Mouse (Mus musculus) embryo, embryonic 9.5 days (tissue): Measurements from ENCODE around the gene Syncrip.
"Not testable (repeated sequence)": the region's sequence is repeated elsewhere in the genome, so short reads cannot be mapped to it uniquely, and the experiment has no call there.

Experiments used
- DNase-seq: peaks from one replicate; pipeline ENCODE4 v3.0.0-alpha.2; 2017; ENCODE audit errors: extremely low spot score

The Syncrip gene

GRCm38 (mm10) chr9:88482829-88483396, 539 bp upstream of the Syncrip start:
- DNase-seq: no peak

DNA sequence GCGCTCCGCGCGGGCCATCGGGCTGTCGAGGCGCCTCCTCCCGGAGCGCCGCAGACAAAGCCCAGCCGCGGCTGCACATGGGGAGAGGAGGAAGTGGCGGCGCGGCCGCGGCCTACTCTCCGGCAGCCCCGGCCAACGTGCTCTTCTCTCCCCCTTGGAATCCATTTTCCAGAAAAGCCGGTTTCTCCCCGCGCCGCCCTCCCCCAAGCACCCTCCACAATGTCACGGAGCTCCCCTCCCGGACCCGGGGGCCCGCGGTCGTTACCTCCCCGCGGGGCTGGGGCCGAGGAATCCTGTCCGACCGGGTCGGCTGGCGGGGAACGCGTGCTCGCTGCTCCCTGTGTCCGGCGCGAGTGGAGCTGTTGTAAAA, 598 bp downstream of the Syncrip start:
- DNase-seq: peak; percentile 71

DNA sequence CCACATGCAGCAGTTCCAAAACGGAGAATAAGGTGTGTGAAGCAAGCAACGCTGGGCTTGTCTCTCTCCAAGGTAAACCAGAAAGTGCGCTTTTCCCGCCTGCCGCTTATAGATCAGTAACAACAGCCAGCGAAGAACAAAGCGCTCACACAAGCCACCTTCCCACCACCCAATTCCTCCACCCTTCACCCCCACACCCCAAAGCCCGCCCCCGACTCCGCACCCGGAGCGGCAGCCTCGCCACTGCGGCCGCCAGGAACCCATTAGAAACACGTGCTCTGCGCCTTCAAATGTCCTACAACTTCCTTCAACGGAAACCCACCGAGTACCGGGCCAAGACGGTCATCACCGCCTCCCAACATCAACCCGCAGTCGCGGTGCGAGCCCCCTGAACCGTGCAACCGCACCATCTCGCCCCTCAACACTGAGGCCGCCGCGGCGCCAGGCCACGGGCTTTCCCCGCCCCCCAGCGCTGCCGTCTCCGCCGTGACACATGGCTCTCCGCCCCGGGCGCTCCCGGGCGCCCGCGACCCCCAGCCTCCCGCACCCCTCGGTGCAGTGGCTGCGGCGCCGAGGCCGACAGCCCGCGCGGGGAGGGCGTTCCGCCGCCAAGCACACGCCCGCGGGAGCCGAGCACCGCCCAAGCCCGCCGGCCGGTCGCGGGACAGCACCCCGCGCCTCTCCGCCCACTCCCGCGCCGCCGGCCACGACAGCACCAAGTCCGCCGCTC, 1.1 kb downstream of the Syncrip start:
- DNase-seq: peak; percentile 48

DNA sequence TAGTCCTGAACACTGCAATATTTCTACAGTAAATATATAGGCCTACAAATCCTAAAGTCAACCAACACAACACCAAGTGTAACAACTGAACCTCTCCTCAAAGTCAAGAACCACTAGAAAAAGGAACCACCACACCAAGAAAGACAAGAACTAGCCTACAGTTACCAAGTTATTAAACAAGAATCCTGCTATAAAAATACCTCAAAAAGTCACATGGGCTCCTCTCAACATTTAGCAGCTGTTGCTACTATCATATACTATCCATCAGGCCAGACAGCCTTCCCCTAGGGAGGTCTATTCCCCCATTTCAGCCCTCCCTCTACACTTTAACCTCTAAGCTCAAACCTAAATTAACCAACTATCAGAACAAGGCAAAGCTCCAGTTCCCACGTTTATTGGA, 2.3 kb downstream of the Syncrip start:
- DNase-seq: no peak

- no peak for DNase-seq
These were observed 6.2 kb downstream of the Syncrip start for GRCm38 (mm10) chr9:88476138-88476537.

- DNase-seq: not testable (repeated sequence)
These were observed 21.4 kb downstream of the Syncrip start for GRCm38 (mm10) chr9:88461017-88461416.

- no peak for DNase-seq
These were observed 42.4 kb downstream of the Syncrip start for GRCm38 (mm10) chr9:88439991-88440390.

- no peak for DNase-seq
These were observed 43.2 kb downstream of the Syncrip start for GRCm38 (mm10) chr9:88439238-88439600.

DNA sequence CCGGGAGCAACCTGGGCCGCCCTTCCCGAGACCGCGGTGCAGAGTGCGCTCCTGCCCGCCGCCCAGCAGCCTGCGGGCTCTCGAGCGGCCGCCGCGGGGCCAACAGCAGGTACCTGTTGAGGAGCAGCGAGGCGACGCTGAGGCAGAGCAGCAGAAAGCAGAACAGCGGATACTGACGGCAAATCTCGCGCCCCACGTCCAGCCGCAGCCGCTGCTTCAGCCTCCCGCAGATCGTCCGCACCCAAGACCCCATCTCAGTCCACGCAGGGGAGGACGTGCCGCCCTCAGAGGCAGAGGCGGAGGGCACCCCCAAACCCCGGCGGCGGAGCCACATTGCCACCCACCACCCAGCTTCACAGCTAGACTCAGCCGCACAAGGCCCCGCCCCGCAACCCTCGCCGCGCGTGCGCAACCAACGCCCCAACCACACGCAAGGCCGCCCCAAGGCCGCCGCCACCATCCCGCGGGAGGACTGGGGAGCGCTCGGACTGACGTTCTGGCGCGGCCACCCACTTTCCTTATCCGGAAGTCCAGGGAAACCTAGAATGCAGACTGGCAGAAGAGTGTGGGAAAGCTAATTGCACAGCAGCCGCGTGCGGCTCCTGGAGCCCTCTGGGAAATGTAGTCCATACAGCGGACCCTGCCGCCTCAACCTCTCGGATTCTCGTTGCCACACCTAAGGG, 43.7 kb downstream of the Syncrip start, which contains the start of gene Snx14:
Gene Snx14 (minus strand): TSS at position 404 of the 683 bp plus-strand sequence.
- DNase-seq: peak; percentile 95

DNA sequence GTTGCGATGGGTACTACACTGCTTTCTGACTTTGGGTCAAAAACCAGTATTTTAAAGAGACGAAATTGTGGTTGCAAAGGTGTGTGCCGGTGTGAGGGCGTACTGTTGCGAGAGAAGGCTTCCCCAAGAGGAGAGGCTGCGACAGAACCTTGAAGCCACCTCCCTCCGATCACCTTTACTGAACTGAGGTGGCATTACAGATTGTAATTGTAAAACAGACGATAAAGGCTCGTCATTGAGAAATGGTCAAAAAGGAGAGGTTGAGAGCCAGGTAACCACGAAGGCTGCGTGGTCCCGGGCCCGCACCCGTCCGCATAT, 44.2 kb downstream of the Syncrip start:
- no peak for DNase-seq

- no peak for DNase-seq
These were observed 44.8 kb downstream of the Syncrip start for GRCm38 (mm10) chr9:88437342-88438236.

DNA sequence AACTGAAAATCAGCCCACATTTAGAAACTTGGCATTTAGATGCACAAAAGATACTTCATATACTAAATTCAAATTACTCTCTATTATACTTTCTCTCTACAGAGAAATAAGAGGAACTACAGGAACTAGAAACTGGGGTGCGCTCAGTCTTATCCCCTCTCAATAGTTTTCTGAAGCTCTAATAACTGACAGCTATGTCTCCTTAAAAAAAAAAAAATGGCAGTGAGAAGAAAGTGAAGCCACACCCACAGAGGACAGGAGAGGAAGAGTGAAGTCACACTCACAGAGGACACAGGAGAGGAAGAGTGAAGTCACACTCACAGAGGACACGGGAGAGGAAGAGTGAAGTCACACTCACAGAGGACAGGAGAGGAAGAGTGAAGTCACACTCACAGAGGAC, 58.0 kb downstream of the Syncrip start:
- DNase-seq: no peak

DNA sequence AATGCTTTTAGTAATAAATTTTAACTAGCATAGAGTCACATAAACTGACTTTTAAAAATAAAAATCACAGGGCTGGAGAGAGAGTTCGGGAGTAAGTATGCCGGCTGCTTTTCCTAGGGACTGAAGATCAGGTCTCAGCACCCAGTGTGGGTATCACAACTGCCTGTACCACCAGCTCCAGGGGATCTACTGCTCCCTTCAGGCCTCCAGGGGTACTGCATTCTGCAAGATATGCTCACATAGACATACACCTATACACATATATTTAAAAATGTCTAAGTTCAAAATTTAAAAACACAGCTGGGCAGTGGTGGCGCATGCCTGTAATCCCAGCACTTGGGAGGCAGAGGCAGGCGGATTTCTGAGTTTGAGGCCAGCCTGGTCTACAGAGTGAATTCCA, 59.9 kb downstream of the Syncrip start:
- no peak for DNase-seq

- no peak for DNase-seq
These were observed 65.6 kb downstream of the Syncrip start for GRCm38 (mm10) chr9:88416752-88417151.

DNA sequence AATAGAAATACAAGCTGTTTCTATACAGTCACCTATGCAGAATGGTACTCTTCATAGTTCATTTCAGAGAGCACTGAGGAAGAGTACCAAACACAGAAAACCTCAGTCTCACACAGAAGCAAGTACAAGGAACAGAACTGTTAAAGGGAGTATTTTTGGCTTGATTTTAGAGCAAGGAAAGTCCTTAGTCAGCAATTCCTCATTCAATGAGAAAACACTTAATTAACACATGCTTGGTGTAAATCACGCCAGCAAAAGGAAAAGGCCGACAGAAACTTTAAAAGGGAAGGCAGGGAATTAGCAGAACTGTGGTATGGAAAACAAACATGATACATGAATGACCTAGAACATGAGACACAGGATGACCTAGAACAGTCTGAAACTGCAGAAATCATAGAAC, 72.4 kb downstream of the Syncrip start:
- DNase-seq: no peak

GRCm38 (mm10) chr9:88404515-88404914, 77.9 kb downstream of the Syncrip start:
- DNase-seq: no peak

DNA sequence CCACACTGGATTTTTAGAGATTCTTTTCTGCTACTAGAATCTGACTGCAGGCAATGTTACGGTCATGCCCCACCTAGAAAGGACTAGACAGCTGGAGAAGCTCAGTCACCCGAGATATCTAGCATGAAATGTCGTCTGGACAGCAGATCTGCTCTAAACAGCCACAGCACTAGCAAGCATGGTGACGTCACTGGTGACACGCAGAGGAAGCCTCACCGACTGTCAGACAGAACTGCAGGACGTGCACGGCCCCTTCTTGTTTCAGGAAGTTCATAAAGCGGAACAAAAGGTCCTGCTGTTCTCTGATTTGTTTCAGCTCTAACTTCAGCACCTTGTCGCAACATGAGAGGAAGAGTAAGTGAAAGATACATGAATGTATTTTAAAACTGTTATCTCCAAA, 78.3 kb downstream of the Syncrip start:
- no peak for DNase-seq

DNA sequence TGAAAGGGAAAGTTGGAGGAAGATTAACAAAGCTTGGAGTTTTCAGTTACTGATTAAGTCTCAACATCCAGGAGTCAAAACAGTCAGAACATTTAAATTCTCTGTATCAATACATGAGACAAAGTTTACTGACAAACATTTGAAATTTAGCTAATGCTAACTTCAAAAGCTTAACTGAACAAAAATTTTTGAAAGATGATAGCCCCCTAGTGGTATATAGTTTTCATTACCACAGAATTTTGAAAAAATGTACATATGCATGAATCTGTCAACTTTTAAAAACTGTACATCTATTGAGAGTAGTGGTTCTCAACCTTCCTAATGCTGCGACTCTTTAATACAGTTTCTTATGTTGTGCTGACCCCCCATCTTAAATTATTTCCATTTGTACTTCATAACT, 83.9 kb downstream of the Syncrip start:
- no peak for DNase-seq
